Mouse (Mus musculus): ENCODE measurements around the gene Fnip2. TPM values are rescaled to one million over a fixed set of nuclear protein-coding genes. Genes with fewer than 3 reads are reported as not detected.
"Not testable (repeated sequence)": the region's sequence is repeated elsewhere in the genome, so short reads cannot be mapped to it uniquely, and the experiment has no call there.

Gene Fnip2
- polyA plus RNA-seq, 1 experiment: 2.5 TPM

DNA sequence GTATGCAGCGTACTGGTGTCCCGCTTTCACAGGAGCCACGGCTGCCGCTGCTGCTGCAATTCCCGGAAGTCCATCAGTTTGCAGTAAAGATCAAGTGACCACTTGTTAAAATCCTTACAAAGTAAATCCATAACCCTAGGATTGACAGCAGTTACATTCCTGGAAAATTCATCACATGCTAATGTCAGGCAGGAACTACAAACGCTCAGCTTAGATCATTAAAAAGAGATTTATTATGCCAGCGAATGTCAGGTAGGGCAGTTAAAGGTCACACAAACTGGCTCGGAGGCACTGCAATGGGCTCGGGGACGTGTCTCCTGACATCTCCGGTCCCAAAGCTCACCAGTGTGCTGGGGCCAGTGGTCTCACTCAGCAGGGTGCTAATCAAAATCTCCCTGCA is 111.8 kb downstream of the Fnip2 start:
- TF ChIP-seq TCF3 (IDR thresholded peaks at IDR 0.05; ENCODE audit: insufficient read length, low read depth) (no peak), USF1 (IDR thresholded peaks at IDR 0.05; ENCODE audit: low read depth) (no peak), TCF12 (IDR thresholded peaks at IDR 0.05; ENCODE audit: insufficient read depth, poor library complexity, severe bottlenecking) (no peak), SRF (IDR thresholded peaks at IDR 0.05; ENCODE audit: control insufficient read depth, insufficient read length, low read depth) (no peak), CEBPB (IDR thresholded peaks at IDR 0.05; ENCODE audit: insufficient read depth, poor library complexity, severe bottlenecking) (no peak), E2F4 (IDR thresholded peaks at IDR 0.05; ENCODE audit: insufficient read depth) (no peak)
- Histone ChIP-seq H3K4me3 (no peak overlapping the region), H3K79me2 (ENCODE audit: control insufficient read depth, insufficient read depth) (no peaks in the 10 kb centered on the region), H3K36me3 (ENCODE audit: control insufficient read depth, insufficient read depth) (no peaks in the 10 kb centered on the region), H3ac (ENCODE audit: control insufficient read depth, insufficient read length) (no peak overlapping the region), H3K4me2 (ENCODE audit: low read depth) (no peak overlapping the region), H3K27me3 (ENCODE audit: control insufficient read depth, insufficient read depth, insufficient read length) (no peaks in the 10 kb centered on the region)

DNA sequence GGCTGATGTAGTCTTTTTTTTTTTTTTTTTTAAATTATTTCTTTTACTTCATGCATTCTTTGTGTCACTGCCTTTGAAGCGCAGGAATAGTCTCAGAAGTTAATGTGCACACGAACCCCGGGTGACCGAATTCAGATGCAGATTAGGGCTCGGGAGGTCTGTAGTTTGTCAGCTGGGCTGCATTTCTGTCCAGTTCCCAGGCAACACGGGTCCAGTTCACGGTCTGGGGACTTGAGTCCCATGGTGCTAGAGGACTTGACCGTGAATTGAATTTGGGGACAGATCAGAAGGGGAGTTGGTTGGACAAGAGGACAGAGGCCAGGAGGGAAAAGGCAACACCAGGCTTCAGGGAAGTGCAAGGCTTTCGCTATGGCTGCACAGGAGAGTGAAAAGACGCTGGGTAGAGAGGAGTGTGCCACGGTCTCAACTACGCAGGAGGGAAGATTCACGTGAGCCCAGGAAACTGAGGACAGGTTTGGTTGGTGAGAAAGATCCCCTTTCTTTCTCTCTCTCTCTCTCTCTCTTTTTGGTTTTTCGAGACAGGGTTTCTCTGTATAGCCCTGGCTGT is 114.8 kb downstream of the Fnip2 start:
- no peaks in the 10 kb centered on the region for H3K36me3 ChIP-seq (ENCODE audit: control insufficient read depth, insufficient read depth)
- H3K27me3 ChIP-seq (ENCODE audit: control insufficient read depth, insufficient read depth, insufficient read length): no peaks in the 10 kb centered on the region
- H3K79me2 ChIP-seq (ENCODE audit: control insufficient read depth, insufficient read depth): no peaks in the 10 kb centered on the region
- H3ac ChIP-seq (ENCODE audit: control insufficient read depth, insufficient read length): no peak overlapping the region
- H3K4me2 ChIP-seq (ENCODE audit: low read depth): no peak overlapping the region
- H3K4me3 ChIP-seq: no peak overlapping the region
- TF ChIP-seq MYOG (IDR thresholded peaks at IDR 0.05; ENCODE audit: control insufficient read depth in 1 of 3, insufficient read depth in 1 of 3, insufficient read length in 2 of 3, low read depth in 2 of 3) (no peak), TCF12 (IDR thresholded peaks at IDR 0.05; ENCODE audit: insufficient read depth, poor library complexity, severe bottlenecking) (no peak), CEBPB (IDR thresholded peaks at IDR 0.05; ENCODE audit: insufficient read depth, poor library complexity, severe bottlenecking) (no peak), TCF3 (IDR thresholded peaks at IDR 0.05; ENCODE audit: insufficient read length, low read depth) (no peak), REST (IDR thresholded peaks at IDR 0.05; ENCODE audit: insufficient read depth, insufficient read length) (no peak), POLR2A (IDR thresholded peaks at IDR 0.05; ENCODE audit: insufficient read length, low read depth) (no peak)

DNA sequence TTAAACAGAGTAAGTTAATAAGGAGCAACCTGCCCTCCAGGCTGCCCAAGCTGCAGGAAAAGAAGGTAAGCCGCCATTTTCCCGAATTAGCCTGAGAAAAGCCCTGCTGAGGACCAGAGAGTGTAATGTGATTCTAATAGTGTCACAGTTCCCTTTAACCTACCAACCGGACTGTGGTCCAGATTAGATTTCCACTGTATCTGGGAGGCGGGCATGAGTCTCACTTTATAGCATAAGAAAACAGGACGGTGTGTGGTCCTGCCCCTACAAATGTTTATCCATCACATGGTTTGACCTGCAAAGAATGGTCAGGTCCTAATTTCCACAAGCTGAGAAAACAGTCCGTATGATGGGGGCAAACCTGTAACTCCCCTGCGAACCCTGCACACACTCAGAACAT is 118.2 kb downstream of the Fnip2 start:
- Histone ChIP-seq H3ac (ENCODE audit: control insufficient read depth, insufficient read length) (no peak overlapping the region), H3K36me3 (ENCODE audit: control insufficient read depth, insufficient read depth) (no peaks in the 10 kb centered on the region), H3K27me3 (ENCODE audit: control insufficient read depth, insufficient read depth, insufficient read length) (no peaks in the 10 kb centered on the region), H3K4me3 (no peak overlapping the region), H3K79me2 (ENCODE audit: control insufficient read depth, insufficient read depth) (no peaks in the 10 kb centered on the region), H3K4me2 (ENCODE audit: low read depth) (no peak overlapping the region)
- TF ChIP-seq REST (IDR thresholded peaks at IDR 0.05; ENCODE audit: insufficient read depth, insufficient read length) (no peak), E2F4 (IDR thresholded peaks at IDR 0.05; ENCODE audit: insufficient read depth) (no peak), POLR2AphosphoS2 (IDR thresholded peaks at IDR 0.05; ENCODE audit: insufficient read length, low read depth) (no peak), MYOG (IDR thresholded peaks at IDR 0.05; ENCODE audit: control insufficient read depth in 1 of 3, insufficient read depth in 1 of 3, insufficient read length in 2 of 3, low read depth in 2 of 3) (no peak), MYOD1 (IDR thresholded peaks at IDR 0.05; ENCODE audit: control insufficient read depth in 1 of 3, insufficient read length in 2 of 3, low read depth in 2 of 3) (no peak), TCF3 (IDR thresholded peaks at IDR 0.05; ENCODE audit: insufficient read length, low read depth) (no peak), CEBPB (IDR thresholded peaks at IDR 0.05; ENCODE audit: insufficient read depth, poor library complexity, severe bottlenecking) (no peak), MAX (IDR thresholded peaks at IDR 0.05; ENCODE audit: low read depth) (no peak), USF1 (IDR thresholded peaks at IDR 0.05; ENCODE audit: low read depth) (no peak), POLR2A (IDR thresholded peaks at IDR 0.05; ENCODE audit: insufficient read length, low read depth) (no peak), TCF12 (IDR thresholded peaks at IDR 0.05; ENCODE audit: insufficient read depth, poor library complexity, severe bottlenecking) (no peak), SRF (IDR thresholded peaks at IDR 0.05; ENCODE audit: control insufficient read depth, insufficient read length, low read depth) (no peak)

DNA sequence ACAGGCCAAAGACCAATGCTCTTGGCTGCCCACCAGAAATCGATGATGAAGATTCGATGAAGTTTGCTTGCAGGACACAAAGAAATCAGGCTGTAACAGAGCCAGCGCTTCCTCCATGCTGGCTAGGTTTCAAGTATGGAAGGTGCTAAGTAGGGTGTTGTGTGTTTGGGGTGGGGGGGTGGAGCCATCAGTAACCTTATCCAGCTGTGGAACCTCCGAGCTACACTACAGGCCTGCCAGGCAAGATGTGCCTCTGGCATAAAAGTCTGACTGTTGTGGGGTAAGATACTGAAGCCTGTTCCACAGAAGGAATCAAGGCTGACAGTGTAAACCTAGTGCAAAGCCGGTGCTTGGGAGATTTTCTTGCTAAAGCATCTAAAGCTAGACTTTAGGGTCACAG is 119.2 kb downstream of the Fnip2 start:
- Histone ChIP-seq H3K27me3 (ENCODE audit: control insufficient read depth, insufficient read depth, insufficient read length) (no peaks in the 10 kb centered on the region), H3K4me3 (no peak overlapping the region), H3K36me3 (ENCODE audit: control insufficient read depth, insufficient read depth) (no peaks in the 10 kb centered on the region), H3ac (ENCODE audit: control insufficient read depth, insufficient read length) (no peak overlapping the region), H3K4me2 (ENCODE audit: low read depth) (no peak overlapping the region), H3K79me2 (ENCODE audit: control insufficient read depth, insufficient read depth) (no peaks in the 10 kb centered on the region)
- TF ChIP-seq POLR2A (IDR thresholded peaks at IDR 0.05; ENCODE audit: insufficient read length, low read depth): no peak

DNA sequence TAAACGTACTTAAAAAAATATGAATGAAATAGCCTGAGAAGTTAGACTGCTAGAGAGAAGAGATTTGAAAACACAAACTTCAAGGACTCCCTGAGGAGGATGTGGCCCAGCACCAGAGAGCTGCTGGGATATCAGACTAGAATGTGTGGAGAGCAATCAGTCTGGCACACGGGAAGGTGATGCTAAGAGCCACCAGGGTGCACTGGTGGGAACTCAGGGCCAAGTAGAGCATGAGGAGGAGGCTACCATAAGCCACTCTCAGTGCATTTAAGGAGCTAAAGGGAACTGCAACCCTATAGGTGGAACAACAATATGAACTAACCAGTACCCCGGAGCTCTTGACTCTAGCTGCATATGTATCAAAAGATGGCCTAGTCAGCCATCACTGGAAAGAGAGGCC is 120.9 kb downstream of the Fnip2 start:
- not testable (repeated sequence) for H3K4me3 ChIP-seq; H3K27me3 ChIP-seq (ENCODE audit: control insufficient read depth, insufficient read depth, insufficient read length); H3K79me2 ChIP-seq (ENCODE audit: control insufficient read depth, insufficient read depth); H3K4me2 ChIP-seq (ENCODE audit: low read depth); H3ac ChIP-seq (ENCODE audit: control insufficient read depth, insufficient read length); H3K36me3 ChIP-seq (ENCODE audit: control insufficient read depth, insufficient read depth)

DNA sequence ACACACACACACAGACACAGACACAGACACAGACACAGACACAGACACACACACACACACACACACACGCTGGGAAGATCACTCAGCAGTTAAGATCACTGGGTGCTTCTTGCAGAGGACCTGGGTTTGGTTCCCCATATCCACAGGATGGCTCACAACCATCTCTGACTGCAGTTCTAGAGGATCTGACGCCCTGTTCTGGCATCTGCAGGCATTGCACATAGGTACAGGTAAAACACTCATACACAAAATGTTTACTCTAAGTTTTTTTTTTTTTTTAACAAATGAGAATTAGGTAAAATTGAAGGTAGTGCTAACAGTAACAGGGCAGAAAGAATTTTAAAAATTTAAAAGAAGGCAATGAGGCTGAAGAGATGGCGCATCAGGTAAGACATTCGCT is 121.5 kb downstream of the Fnip2 start:
- H3ac ChIP-seq (ENCODE audit: control insufficient read depth, insufficient read length): no peak overlapping the region

More for the DNA sequence above, 121.5 kb downstream of the Fnip2 start:
- H3K4me3 ChIP-seq: no peak overlapping the region
- no peaks in the 10 kb centered on the region for H3K79me2 ChIP-seq (ENCODE audit: control insufficient read depth, insufficient read depth)
- TF ChIP-seq SRF (IDR thresholded peaks at IDR 0.05; ENCODE audit: control insufficient read depth, insufficient read length, low read depth) (no peak), TCF3 (IDR thresholded peaks at IDR 0.05; ENCODE audit: insufficient read length, low read depth) (no peak)
- H3K4me2 ChIP-seq (ENCODE audit: low read depth): no peak overlapping the region
- no peaks in the 10 kb centered on the region for H3K36me3 ChIP-seq (ENCODE audit: control insufficient read depth, insufficient read depth)
- H3K27me3 ChIP-seq (ENCODE audit: control insufficient read depth, insufficient read depth, insufficient read length): no peaks in the 10 kb centered on the region

All from myocyte (in vitro differentiated cells).